Mouse (Mus musculus) brown adipose tissue, adult 24 weeks (tissue): ENCODE measurements around the gene Synj2. TPM values are rescaled to one million over a fixed set of nuclear protein-coding genes. Genes with fewer than 3 reads are reported as not detected.
A peak's percentile ranks its signal among the peaks of the same experiment; 100 is the strongest.

Experiments
- H3K27ac ChIP-seq: fragments of 200-500 bp; replicated peaks from 2 replicates; pipeline ENCODE4 v1.5.1; 2012; ENCODE audit warnings: low read depth, mild to moderate bottlenecking, low read length
- H3K4me1 ChIP-seq: fragments of 200-500 bp; 2 replicates; pipeline ENCODE4 v1.6.1; 2012; ENCODE audit warnings: low read length, mixed read lengths; ENCODE audit not compliant: control insufficient read depth, insufficient read depth, insufficient read length
- H3K4me3 ChIP-seq: fragments of 200-500 bp; 2 replicates; pipeline ENCODE4 v1.5.1; 2012; ENCODE audit warnings: low read depth, mild to moderate bottlenecking, low read length, moderate library complexity; ENCODE audit not compliant: insufficient read depth
- polyA plus RNA-seq: library from polyadenylated mRNA; stranded (reverse); fragments of >200 nt; gene quantifications from 2 replicates; pipeline ENCODE4 v1.2.4, GENCODE M21; 2012; ENCODE audit not compliant: missing spikeins, insufficient read depth, insufficient read length

The Synj2 gene
- polyA plus RNA-seq, 1 experiment: 8.3 TPM

DNA sequence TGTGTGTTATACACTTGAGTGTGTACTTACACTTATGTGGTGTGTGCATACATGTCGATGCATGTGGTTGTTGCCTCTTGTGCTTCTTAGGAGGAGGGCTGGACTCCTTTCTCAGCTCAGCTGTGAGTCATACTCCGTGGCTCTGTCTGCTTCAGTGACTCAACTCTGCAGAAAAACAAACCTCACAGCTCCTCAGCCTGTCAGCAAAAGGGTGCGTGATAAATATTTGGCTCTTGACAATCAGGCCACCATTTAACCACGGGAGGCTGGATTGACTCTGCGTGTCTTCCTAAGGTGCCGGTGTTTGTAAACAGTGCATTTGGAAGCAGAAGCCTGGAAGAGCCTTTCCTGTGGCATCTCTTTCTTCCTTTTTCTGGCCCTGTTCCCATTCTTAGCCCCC is 53.5 kb downstream of the Synj2 start:
- H3K4me3 ChIP-seq: no peak overlapping the region
- H3K27ac ChIP-seq: no peak overlapping the region
- peaks cover 19% of the 10 kb centered on the region for H3K4me1 ChIP-seq

DNA sequence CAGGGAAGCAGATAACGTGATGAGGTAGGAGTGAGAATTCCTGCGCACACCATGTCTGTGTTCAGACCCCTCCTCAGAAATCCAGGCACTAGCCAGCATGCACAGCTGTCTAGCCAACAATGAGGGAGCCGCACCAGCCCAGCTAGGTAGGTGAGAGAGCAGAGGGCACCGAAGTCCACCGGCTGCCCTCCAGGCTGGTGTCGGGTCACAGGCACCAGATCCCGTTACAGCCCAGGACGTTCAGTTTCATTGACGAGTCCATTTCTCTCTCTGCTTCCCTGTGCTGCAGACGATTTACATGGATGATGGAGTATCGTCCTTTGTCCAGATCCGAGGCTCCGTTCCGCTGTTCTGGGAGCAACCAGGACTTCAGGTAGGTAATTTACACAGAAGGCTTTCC is 55.5 kb downstream of the Synj2 start:
- Histone ChIP-seq H3K4me3 (peak overlapping the region; percentile 33), H3K27ac (peak overlapping the region; percentile 94), H3K4me1 (peaks cover 23% of the 10 kb centered on the region)

DNA sequence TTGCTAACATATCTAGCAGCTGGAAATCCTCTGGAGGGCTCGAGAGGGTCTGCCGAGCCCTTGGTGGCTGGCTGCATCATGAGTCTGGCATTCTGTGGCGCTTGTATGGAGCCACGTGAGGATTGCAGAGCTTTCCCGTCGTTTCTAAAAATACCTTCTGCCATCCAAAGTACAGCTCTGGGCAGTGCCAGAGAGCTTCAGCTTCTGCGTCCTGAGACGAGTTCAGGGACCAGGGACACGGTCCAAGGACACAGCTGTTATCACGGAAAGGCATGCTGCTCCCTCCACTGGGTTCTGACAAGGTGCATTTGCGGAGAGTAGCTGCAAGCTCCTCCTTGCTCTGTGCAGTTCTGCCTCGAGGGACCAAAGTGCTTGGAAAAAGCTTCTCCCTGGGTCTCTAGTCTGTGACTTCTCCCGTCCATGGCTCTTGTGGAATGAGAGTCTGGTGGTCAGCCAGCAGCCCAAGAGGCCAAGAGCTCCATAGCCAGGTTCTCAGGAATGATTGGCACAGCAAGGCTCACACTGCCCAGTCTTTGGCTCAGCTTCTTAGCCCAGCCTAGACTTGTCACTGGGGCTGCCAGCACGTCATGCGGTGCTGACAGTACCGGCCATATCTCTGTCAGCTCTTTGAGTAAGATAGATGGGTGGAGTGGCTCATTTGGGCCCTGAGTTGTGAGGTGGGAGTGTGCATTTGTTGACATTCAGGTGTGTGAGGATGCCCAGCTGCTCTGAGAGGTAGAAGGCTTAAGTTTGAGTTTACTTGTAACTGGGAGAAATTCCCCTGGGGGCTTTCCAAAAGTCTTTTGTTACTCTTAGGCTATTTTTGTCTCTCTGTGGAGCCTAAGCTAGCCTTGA is 56.5 kb downstream of the Synj2 start:
- H3K27ac ChIP-seq: peak overlapping the region; percentile 94
- H3K4me1 ChIP-seq: peaks cover 24% of the 10 kb centered on the region
- H3K4me3 ChIP-seq: peak overlapping the region; percentile 33

DNA sequence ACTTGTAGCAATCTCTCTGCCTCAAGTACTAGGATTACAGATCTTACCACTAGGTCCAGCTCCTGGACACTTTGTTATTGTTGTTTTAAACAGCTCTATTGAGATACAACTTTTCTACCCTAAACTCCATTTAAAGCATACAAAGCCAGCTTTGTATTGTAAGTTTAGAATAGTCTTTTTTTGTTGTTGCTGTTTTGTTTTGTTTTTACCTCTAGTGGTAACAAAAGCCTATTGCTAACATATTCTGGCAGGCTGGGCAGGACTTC is 57.1 kb downstream of the Synj2 start:
- Histone ChIP-seq H3K4me3 (no peak overlapping the region), H3K4me1 (peaks cover 19% of the 10 kb centered on the region), H3K27ac (peak overlapping the region; percentile 53; the same call in 1 of the 2 replicates)

DNA sequence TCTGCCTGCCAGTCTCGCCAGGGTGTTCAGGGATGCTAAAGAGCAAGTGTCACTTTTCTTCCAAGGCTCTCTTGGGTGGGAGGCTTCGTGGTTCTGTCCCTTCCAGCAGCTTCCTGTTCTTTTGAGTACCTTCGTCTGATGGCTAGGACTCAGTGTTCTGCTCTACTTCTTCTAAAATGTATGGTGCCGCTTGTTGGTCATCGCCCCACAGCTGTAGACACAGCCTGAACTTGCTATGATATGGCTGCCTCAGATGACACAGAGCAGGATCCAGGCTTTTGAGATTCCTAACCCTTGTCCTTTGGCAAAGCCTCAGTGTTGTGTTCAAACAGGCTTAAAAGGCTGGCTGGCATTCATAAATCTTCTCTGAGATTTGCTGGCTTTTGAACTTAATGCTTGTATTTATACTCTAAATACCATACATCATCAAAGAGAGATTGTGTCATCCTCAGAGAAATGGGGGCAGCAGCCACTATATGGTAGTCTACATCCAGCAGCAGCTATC is 58.0 kb downstream of the Synj2 start:
- H3K4me1 ChIP-seq: peaks cover 18% of the 10 kb centered on the region
- peak overlapping the region; percentile 3 for H3K27ac ChIP-seq
- H3K4me3 ChIP-seq: no peak overlapping the region

DNA sequence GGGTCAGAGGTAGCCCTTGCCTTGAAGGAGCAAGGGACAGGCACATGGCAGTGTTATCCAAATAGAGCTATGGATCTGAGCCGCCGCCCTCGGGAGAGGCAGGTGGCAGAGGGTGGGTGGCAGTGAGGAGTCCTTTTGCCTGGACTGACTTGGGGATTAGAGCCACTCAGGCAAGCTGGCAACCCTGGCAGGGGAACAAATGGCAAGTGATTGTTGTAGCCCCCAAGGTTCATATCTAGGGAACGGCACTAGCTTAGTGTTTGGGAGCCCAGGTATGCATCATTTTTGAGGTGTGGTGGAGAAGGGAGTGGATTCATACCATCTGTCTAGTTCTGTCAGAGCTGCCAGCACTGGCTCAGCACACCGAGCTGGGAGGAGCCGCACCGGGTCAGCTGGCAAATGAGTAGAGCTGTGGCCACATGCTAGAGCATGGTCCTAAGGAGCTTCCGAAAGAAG is 59.8 kb downstream of the Synj2 start:
- Histone ChIP-seq H3K27ac (peak overlapping the region; percentile 14; the same call in 1 of the 2 replicates), H3K4me3 (no peak overlapping the region), H3K4me1 (peaks cover 27% of the 10 kb centered on the region)

DNA sequence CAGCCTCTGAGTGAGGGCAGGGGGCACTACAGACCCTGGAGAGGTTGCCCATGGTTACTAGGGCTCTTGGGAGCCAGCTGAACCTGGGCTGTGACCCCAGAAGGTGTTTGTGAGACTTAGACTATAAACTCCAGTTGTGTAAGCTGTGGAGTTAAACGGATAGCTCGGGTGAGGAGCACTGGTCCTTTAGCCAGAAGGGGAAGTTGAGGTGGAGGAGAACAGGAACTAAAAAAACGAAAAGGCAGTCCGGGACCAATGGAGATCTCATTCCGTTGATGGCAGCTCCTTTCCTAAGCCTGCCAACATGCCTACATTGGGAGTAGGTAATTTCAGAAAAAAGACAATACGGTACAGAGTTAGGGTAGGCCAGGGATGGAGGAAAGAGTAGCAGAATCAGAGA is 60.3 kb downstream of the Synj2 start:
- Histone ChIP-seq H3K4me1 (peaks cover 27% of the 10 kb centered on the region), H3K4me3 (no peak overlapping the region), H3K27ac (peak overlapping the region; percentile 58)

DNA sequence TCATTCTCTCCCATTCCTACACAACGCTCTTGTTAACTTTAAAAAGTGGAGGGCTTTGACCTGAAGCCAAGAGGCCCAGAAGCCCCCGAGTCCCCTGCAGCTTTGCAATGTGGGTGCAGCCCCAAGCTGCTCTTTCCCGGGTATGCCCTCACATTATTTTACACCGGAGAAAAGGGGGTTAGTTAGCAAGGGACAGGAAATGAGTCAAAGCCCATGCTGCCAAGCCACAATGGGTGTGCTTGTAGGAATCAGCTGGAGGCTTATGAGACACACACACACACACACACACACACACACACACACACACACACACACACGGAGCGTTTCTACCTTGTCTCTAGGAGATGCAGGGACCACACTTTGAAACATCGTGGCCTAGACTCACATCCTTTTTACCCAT is 60.8 kb downstream of the Synj2 start:
- Histone ChIP-seq H3K4me1 (peaks cover 25% of the 10 kb centered on the region), H3K4me3 (no peak overlapping the region), H3K27ac (peak overlapping the region; percentile 10; the same call in 1 of the 2 replicates)

DNA sequence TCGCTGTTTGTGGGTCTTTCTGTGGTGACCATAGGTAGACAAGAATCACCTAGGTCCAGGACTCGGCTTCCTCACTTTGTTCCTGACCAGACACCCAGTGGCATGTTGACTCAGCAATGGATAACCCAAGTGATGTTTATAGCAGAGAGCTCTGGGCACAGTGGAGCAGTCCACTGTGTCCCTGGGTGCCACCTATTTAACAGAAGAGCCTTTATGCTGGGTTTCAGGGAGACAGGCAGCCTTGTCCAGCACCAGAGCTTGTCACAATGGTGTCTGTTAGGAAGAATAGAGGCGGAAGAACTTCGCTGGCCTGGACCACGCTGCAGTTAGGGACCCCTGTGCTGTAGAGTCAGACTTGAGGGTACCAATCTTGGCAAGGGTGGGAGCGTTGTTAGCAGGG is 61.5 kb downstream of the Synj2 start:
- Histone ChIP-seq H3K4me3 (no peak overlapping the region), H3K4me1 (peaks cover 28% of the 10 kb centered on the region), H3K27ac (no peak overlapping the region)

DNA sequence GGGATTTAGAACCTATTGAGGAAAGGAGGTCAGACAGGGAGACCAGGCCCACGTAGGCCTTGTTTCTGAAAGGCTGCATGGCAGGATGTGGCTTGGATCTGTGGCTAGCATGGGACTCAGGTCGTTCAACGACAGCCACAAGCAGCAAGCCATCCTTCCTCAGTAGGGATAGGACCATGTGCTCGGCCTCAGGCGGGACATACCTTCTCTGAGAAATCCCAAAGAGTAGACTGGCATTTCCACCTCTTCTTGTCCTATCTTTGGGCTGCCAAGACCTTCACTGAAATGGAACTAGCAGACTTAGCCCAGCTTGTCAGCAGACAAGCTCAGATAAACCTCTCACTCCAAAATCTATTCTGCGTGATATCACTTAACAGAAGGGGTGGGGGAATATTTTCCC is 62.6 kb downstream of the Synj2 start:
- no peak overlapping the region for H3K4me3 ChIP-seq
- peaks cover 26% of the 10 kb centered on the region for H3K4me1 ChIP-seq
- H3K27ac ChIP-seq: no peak overlapping the region

DNA sequence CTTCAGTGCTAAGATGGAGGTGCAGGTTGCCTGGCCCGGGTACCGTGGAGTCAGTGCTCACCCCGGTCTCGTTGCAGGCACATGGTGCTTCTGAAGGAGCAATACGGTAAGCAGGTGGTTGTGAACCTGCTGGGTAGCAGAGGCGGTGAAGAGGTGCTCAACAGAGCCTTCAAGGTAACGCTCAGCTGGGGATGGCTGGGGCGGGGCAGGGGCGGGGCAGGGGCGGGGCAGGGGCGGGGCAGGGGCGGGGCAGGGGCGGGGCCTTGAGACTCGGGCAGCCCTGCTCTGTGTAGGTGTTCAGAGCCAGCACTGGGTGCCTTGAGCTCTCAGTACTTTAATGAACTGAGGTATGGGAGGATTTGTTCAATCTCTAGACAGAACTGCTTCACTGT is 64.2 kb downstream of the Synj2 start:
- peak overlapping the region; percentile 72 for H3K27ac ChIP-seq
- peaks cover 23% of the 10 kb centered on the region for H3K4me1 ChIP-seq
- no peak overlapping the region for H3K4me3 ChIP-seq

DNA sequence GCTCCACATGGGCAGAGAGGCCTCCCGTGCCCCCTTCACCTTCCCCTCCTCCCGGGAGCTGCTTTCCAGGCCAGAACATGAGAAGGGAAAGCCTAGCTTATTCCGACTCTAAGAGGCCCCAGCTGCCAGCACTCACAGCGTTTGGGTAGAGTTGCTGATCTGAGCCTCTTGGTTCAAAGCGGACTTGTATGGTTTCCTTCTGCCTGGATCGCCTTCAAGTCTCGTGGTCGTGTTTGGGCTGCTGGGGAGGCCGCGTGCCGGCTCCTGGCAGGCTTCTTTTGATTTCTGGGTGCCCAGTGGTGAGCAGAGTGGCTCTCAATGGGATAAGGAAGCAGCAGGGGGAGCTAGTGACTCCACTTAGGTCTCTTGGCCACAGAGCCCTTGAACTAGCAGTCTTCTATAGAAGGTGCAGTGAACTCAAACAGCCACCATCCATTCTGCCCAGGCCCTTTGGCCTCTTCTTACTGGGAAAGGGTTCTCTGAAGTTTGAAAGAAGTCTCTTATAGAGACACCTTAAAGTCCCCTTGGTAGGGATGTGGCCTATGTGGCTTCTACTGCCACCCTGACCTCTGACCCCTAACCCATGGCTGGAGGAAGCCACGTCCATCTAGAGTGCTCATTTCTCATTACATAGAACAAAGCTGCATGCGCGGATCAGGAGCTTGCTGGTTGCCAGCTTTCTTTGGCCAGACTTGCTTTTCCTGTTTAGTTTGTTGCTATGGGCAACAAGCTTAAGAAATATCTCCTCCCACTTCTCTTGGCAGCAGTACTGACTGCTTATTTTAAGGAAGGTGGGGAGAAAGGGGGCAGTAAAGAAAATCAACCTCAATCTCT is 64.8 kb downstream of the Synj2 start:
- H3K4me3 ChIP-seq: no peak overlapping the region
- peaks cover 21% of the 10 kb centered on the region for H3K4me1 ChIP-seq
- peak overlapping the region; percentile 72 for H3K27ac ChIP-seq

DNA sequence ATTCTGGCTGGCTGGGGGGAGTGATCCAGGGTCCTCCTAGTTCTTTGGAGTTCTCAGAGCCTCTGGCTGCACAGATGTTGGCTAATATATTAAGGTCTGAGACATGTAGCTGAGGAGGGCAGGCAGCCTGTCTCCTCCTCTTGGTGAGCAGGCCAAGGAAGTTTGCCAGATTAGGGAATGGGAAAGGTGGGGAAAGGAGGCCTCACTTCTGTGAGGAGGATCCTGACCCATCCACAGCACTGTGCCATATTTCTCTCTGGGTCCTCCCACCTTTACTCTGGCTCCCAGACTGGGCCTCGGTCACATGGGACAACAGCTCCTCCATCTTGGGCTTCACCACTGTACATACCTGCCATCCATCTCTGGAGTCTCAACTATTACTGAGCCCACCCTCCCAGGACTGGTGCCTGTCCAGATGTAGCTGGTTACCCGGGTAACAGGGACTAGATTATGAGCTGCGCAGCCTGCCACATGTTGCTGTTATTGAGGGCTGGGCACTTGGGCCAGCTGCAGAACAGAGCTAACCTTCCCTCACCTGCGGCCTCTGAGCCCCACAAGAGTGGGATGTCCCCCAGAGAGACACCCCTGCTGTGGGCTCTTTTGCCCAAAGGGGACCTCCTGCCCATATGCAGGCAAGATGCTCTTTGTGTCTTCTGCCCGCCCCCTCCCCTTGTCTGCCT is 66.2 kb downstream of the Synj2 start:
- H3K4me3 ChIP-seq: no peak overlapping the region
- H3K27ac ChIP-seq: peak overlapping the region; percentile 39; the same call in 1 of the 2 replicates
- peaks cover 16% of the 10 kb centered on the region for H3K4me1 ChIP-seq

DNA sequence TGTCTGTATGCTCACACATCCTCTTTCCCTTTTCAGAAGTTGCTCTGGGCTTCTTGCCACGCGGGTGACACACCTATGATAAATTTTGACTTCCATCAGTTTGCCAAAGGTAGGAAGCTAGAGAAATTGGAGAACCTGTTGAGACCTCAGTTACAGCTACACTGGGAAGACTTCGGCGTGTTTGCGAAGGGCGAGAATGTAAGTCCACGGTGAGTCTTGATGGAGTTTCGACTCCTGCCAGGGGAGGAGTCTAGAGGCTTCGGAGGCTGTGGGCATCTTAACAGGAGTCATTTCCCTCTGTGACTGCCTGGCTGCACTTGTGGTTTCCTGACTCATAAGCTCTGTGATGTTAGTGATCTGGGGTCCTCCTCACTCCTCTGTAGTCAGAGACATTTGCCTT is 66.8 kb downstream of the Synj2 start:
- H3K27ac ChIP-seq: peak overlapping the region; percentile 35; the same call in 1 of the 2 replicates
- peaks cover 16% of the 10 kb centered on the region for H3K4me1 ChIP-seq
- no peak overlapping the region for H3K4me3 ChIP-seq

DNA sequence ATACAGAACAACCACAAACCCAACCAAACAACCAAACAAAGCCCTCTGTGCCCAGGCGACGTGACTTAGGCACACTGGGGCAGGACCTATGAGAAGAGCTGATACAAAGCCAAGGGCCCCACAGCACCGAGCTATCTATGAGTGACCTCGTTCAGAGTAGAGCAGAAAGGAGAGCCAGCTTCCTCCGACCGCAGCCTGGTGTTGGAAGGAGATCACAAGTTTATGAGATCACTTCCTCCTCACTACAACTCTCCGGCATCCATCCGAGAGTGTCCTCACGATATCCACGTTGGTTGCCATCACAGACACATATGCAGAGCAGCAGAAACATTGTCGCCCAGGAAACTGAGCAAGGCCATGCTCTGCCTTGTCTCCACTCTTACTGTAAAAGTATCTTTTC is 67.5 kb downstream of the Synj2 start:
- peak overlapping the region; percentile 71 for H3K27ac ChIP-seq
- H3K4me3 ChIP-seq: no peak overlapping the region
- H3K4me1 ChIP-seq: peaks cover 16% of the 10 kb centered on the region
